Mouse (Mus musculus): ENCODE measurements around the gene Mrpl53. TPM values are rescaled to one million over a fixed set of nuclear protein-coding genes. Genes with fewer than 3 reads are reported as not detected.

The Mrpl53 gene
- polyA plus RNA-seq, 1 experiment from 2014 or later: 105 TPM

DNA sequence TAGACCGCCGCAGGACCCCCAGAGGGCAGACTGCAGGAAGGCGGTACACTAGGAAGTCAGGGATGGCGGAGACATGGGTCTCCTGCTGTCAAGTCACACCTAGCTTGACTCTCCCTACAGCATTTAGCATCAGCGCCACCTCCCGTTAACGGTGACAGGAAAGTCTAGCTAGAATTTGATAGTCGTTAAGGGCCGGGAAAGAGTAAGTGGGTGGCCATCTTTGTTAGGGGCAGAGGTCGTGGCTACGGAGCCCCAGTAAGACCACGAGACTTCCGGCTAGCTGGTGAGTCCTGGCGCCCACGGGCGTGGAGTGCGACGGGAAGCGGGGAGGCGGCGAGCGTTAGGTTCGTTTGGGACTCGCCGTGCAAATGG, 7.5 kb upstream of the Mrpl53 start, which contains the start of the genes Ccdc142 and Gm42688:
Gene Ccdc142 (plus strand): TSS at position 286 of the 372 bp plus-strand sequence.
Gene Gm42688 (plus strand): TSS at position 302 of the 372 bp plus-strand sequence.
- H3K4me2 ChIP-seq: peak within 1 kb of the TSS; percentile 99
- H3K36me3 ChIP-seq: peaks cover 22% of the 10 kb centered on the region
- under 1% methylated on average over 25 of the region's 25 CpGs for WGBS (ENCODE audit: insufficient replicate concordance)
- peak within 1 kb of the TSS; percentile 75 for H3K4me3 ChIP-seq
- H3K9ac ChIP-seq: peak within 1 kb of the TSS; percentile 87
- peaks cover 27% of the 10 kb centered on the region for H3K4me1 ChIP-seq
- peak; percentile 81 for ATAC-seq
- peak within 1 kb of the TSS; percentile 83 for H3K27ac ChIP-seq
- H3K9me3 ChIP-seq (replicated peaks): no peaks in the 10 kb centered on the region
- H3K27me3 ChIP-seq (replicated peaks): peaks cover 21% of the 10 kb centered on the region

- H3K9ac ChIP-seq: peak overlapping the region; percentile 87
- peak overlapping the region; percentile 75 for H3K4me3 ChIP-seq
- peaks cover 27% of the 10 kb centered on the region for H3K4me1 ChIP-seq
- H3K36me3 ChIP-seq: peaks cover 27% of the 10 kb centered on the region
- WGBS (ENCODE audit: insufficient replicate concordance): under 1% methylated on average over 74 of the region's 74 CpGs
- peaks cover 19% of the 10 kb centered on the region for H3K27me3 ChIP-seq (replicated peaks)
- no peaks in the 10 kb centered on the region for H3K9me3 ChIP-seq (replicated peaks)
- peak; percentile 73 for ATAC-seq
- peak overlapping the region; percentile 83 for H3K27ac ChIP-seq
- H3K4me2 ChIP-seq: peak overlapping the region; percentile 99
Observed at GRCm38 (mm10) chr6:83101688-83102556, 6.9 kb upstream of the Mrpl53 start.

- no peaks in the 10 kb centered on the region for H3K9me3 ChIP-seq (replicated peaks)
Observed at GRCm38 (mm10) chr6:83103130-83103650, 5.7 kb upstream of the Mrpl53 start.

DNA sequence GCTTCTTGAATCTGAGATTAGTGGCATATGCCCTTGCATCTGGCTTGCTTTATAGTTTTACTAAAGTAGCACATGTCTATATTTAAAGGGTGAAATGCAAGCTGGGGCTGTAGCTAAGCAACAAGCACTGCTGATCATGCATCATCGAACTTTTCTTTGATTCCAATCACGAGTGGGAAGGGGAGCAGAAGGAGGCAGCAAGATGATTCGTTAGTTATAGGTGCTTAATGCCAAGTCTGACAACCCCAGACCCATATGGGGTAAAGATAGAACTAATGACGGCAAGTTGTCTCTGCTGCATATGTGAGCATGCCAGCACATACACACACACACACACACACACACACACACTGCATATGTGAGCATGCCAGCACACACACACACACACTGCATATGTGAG, 4.7 kb upstream of the Mrpl53 start:
- WGBS (ENCODE audit: insufficient replicate concordance): 81% methylated on average over 4 of the region's 4 CpGs
- no peak overlapping the region for H3K9ac ChIP-seq
- no peak overlapping the region for H3K4me2 ChIP-seq
- no peaks in the 10 kb centered on the region for H3K9me3 ChIP-seq (replicated peaks)
- peaks cover 32% of the 10 kb centered on the region for H3K36me3 ChIP-seq
- ATAC-seq: no peak
- H3K27me3 ChIP-seq (replicated peaks): peaks cover 5% of the 10 kb centered on the region
- H3K4me3 ChIP-seq: no peak overlapping the region
- H3K27ac ChIP-seq: no peak overlapping the region
- H3K4me1 ChIP-seq: peaks cover 44% of the 10 kb centered on the region

More at GRCm38 (mm10) chr6:83103130-83103650, 5.7 kb upstream of the Mrpl53 start:
- 63% methylated on average over 11 of the region's 11 CpGs for WGBS (ENCODE audit: insufficient replicate concordance)
- H3K36me3 ChIP-seq: peaks cover 32% of the 10 kb centered on the region
- peaks cover 14% of the 10 kb centered on the region for H3K27me3 ChIP-seq (replicated peaks)
- peak overlapping the region; percentile 75; the same call in 1 of the 2 replicates for H3K4me3 ChIP-seq
- H3K27ac ChIP-seq: peak overlapping the region; percentile 83
- peak overlapping the region; percentile 99 for H3K4me2 ChIP-seq
- H3K9ac ChIP-seq: peak overlapping the region; percentile 87
- ATAC-seq: no peak
- peaks cover 39% of the 10 kb centered on the region for H3K4me1 ChIP-seq

- H3K9me3 ChIP-seq (replicated peaks): no peaks in the 10 kb centered on the region
- H3K27me3 ChIP-seq (replicated peaks): no peaks in the 10 kb centered on the region
- H3K4me2 ChIP-seq: peak overlapping the region; percentile 80
- peak overlapping the region; percentile 93 for H3K9ac ChIP-seq
- H3K4me1 ChIP-seq: peaks cover 56% of the 10 kb centered on the region
- H3K27ac ChIP-seq: peak overlapping the region; percentile 92
- H3K36me3 ChIP-seq: peaks cover 48% of the 10 kb centered on the region
- ATAC-seq: peak; percentile 45
- WGBS (ENCODE audit: insufficient replicate concordance): 35% methylated on average over 13 of the region's 13 CpGs
- H3K4me3 ChIP-seq: peak overlapping the region; percentile 78
Observed at GRCm38 (mm10) chr6:83107566-83108400, 1.1 kb upstream of the Mrpl53 start.

GRCm38 (mm10) chr6:83111510-83112136, 2.8 kb downstream of the Mrpl53 start:
- peaks cover 73% of the 10 kb centered on the region for H3K4me1 ChIP-seq

GRCm38 (mm10) chr6:83115011-83115671, 6.3 kb downstream of the Mrpl53 start, which contains the start of gene Mogs:
Mogs (plus strand) TSS chr6:83115496.
- 2% methylated on average over 56 of the region's 58 CpGs for whole genome bisulfite sequencing (ENCODE audit: insufficient replicate concordance)
- Histone ChIP-seq H3K4me3 (peak within 1 kb of the TSS; percentile 86), H3K9ac (peak within 1 kb of the TSS; percentile 96), H3K36me3 (peaks cover 48% of the 10 kb centered on the region), H3K27ac (peak within 1 kb of the TSS; percentile 88), H3K4me2 (peak within 1 kb of the TSS; percentile 95), H3K27me3 (replicated peaks) (no peaks in the 10 kb centered on the region), H3K9me3 (replicated peaks) (no peaks in the 10 kb centered on the region), H3K4me1 (peaks cover 83% of the 10 kb centered on the region)
- ATAC-seq: peak; percentile 91

More at GRCm38 (mm10) chr6:83111510-83112136, 2.8 kb downstream of the Mrpl53 start:
- Histone ChIP-seq H3K4me2 (peak overlapping the region; percentile 80; the same call in 1 of the 2 replicates), H3K4me3 (no peak overlapping the region), H3K27ac (peak overlapping the region; percentile 54), H3K9me3 (replicated peaks) (no peaks in the 10 kb centered on the region), H3K36me3 (peaks cover 25% of the 10 kb centered on the region), H3K9ac (no peak overlapping the region), H3K27me3 (replicated peaks) (no peaks in the 10 kb centered on the region)
- 55% methylated on average over 4 of the region's 4 CpGs for WGBS (ENCODE audit: insufficient replicate concordance)
- ATAC-seq: no peak

DNA sequence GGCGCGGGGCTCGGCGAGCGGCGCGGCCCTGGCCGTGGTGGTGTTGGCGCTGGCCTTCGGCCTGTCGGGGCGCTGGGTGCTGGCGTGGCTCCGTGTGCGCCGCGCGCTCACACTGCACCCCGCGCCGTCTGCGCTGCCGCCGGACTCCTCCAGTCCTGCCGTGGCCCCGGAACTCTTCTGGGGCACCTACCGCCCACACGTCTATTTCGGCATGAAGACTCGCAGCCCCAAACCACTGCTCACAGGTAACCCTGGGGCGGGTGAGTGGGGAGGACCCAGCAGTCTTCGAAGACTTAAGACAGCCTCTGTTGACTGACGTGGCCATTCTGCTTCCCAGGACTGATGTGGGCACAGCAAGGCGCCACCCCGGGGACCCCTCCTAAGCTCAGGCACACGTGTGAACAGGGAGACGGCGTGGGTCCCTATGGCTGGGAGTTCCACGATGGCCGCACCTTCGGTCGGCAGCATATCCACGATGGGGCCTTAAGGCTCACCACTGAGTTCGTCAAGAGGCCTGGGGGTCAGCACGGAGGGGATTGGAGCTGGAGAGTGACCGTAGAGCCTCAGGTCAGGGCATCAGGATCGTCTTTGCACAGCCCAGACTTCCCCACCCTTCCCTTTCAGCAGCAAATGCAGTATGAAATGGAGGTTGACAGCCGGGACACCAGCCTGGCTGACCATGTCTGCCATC, 7.0 kb downstream of the Mrpl53 start:
- H3K4me3 ChIP-seq: peak overlapping the region; percentile 86
- H3K36me3 ChIP-seq: peaks cover 41% of the 10 kb centered on the region
- under 1% methylated on average over 45 of the region's 48 CpGs for WGBS (ENCODE audit: insufficient replicate concordance)
- no peaks in the 10 kb centered on the region for H3K9me3 ChIP-seq (replicated peaks)
- H3K27me3 ChIP-seq (replicated peaks): no peaks in the 10 kb centered on the region
- H3K9ac ChIP-seq: peak overlapping the region; percentile 96
- peak overlapping the region; percentile 88 for H3K27ac ChIP-seq
- peaks cover 83% of the 10 kb centered on the region for H3K4me1 ChIP-seq
- peak overlapping the region; percentile 95 for H3K4me2 ChIP-seq
- peak; percentile 53 for ATAC-seq

GRCm38 (mm10) chr6:83116373-83117164, 7.7 kb downstream of the Mrpl53 start:
- H3K4me1 ChIP-seq: peaks cover 77% of the 10 kb centered on the region
- H3K27ac ChIP-seq: peak overlapping the region; percentile 88
- no peak for ATAC-seq
- H3K9me3 ChIP-seq (replicated peaks): no peaks in the 10 kb centered on the region
- 71% methylated on average over 11 of the region's 11 CpGs for WGBS (ENCODE audit: insufficient replicate concordance)
- no peaks in the 10 kb centered on the region for H3K27me3 ChIP-seq (replicated peaks)
- peak overlapping the region; percentile 86 for H3K4me3 ChIP-seq
- peak overlapping the region; percentile 96 for H3K9ac ChIP-seq
- peak overlapping the region; percentile 95 for H3K4me2 ChIP-seq
- H3K36me3 ChIP-seq: peaks cover 34% of the 10 kb centered on the region

DNA sequence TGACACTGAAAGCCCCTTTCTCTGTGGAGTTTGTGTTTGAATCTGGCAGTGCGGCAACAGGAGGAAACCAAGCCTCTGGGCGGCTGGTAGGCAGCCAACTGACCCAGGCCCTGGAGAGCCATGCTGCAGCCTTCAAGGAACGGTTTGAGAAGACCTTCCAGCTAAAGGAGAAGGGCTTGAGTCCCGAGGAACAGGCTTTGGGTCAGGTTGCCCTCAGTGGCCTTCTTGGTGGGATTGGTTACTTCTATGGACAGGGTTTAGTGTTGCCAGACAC, 8.3 kb downstream of the Mrpl53 start:
- peak overlapping the region; percentile 96; the same call in 1 of the 2 replicates for H3K9ac ChIP-seq
- no peaks in the 10 kb centered on the region for H3K27me3 ChIP-seq (replicated peaks)
- peaks cover 73% of the 10 kb centered on the region for H3K4me1 ChIP-seq
- ATAC-seq: no peak
- peak overlapping the region; percentile 95 for H3K4me2 ChIP-seq
- H3K36me3 ChIP-seq: peaks cover 33% of the 10 kb centered on the region
- H3K9me3 ChIP-seq (replicated peaks): no peaks in the 10 kb centered on the region
- peak overlapping the region; percentile 88; the same call in 1 of the 2 replicates for H3K27ac ChIP-seq
- WGBS (ENCODE audit: insufficient replicate concordance): 87% methylated on average over 4 of the region's 4 CpGs
- H3K4me3 ChIP-seq: no peak overlapping the region
